15 mouse cellular contexts compared by ENCODE assay signal in genomic region chr19:53433949-53434689, GRCm38 (mm10). TPM values are rescaled to one million over a fixed set of nuclear protein-coding genes. Genes with fewer than 3 reads are reported as not detected.
DNase-seq lines count a peak whose midpoint lies in the region; ATAC-seq lines count a peak whose summit lies in the region.
"Had no signal": no experiment of that assay in that cellular context is flagged by ENCODE, and none has a peak within 500 bp of the region (broad histone marks: within the 10 kb centered on the region; RNA-seq: fewer than 3 reads in every experiment).

No protein-coding gene starts in this region.

- H3K9me3 ChIP-seq in forebrain, embryonic 13.5 days (replicated peaks) = no peaks in the 10 kb centered on the region
- H3K9me3 ChIP-seq: forebrain, embryonic 15.5 days; G1E had no signal

- H3K4me2 ChIP-seq in forebrain, embryonic 13.5 days = no peak overlapping the region
- H3K4me2 ChIP-seq: forebrain, embryonic 15.5 days had no signal

- peak; percentile 60 to 67 for DNase-seq in spleen, adult 18-20 months
- DNase-seq in spleen, adult 12 weeks (ENCODE audit: low spot score) = no peak
- peak; percentile 42 for DNase-seq in T-cell, adult 2 months (ENCODE audit: low spot score)
- no peak for DNase-seq in urinary bladder, postnatal 10 days (ENCODE audit: low spot score)
- DNase-seq in left cerebral cortex, adult 8-10 months (ENCODE audit: low spot score in 2 of 2) = no peak
- no peak for DNase-seq in heart, postnatal 25 days (ENCODE audit: low spot score)
- DNase-seq: cerebellum, adult 9-11 months; kidney, adult 2 months; layer of hippocampus, adult 9-11 months; liver; retina, postnatal 1 day had no signal

- no peak overlapping the region for H3K4me3 ChIP-seq in forebrain, embryonic 13.5 days
- H3K4me3 ChIP-seq: forebrain, embryonic 15.5 days had no signal

- H3K27ac ChIP-seq in forebrain, embryonic 13.5 days = no peak overlapping the region
- H3K27ac ChIP-seq: forebrain, embryonic 15.5 days had no signal

- no peaks in the 10 kb centered on the region for H3K36me3 ChIP-seq in forebrain, embryonic 13.5 days (ENCODE audit: poor library complexity, severe bottlenecking)
- H3K36me3 ChIP-seq: forebrain, embryonic 15.5 days; G1E had no signal

- no peak overlapping the region for H3K9ac ChIP-seq in forebrain, embryonic 13.5 days
- H3K9ac ChIP-seq: forebrain, embryonic 15.5 days had no signal

- peak; percentile 84 for ATAC-seq in inflammation-experienced regulatory T-cells, adult 6 months
- ATAC-seq in forebrain, embryonic 13.5 days = no peak
- ATAC-seq: forebrain, embryonic 15.5 days had no signal

- H3K27me3 ChIP-seq in forebrain, embryonic 13.5 days = no peaks in the 10 kb centered on the region
- H3K27me3 ChIP-seq: forebrain, embryonic 15.5 days had no signal

- intact Hi-C loops in heart, postnatal 25 days (cut with DNase I) = no loop called here

- peaks cover 20% of the 10 kb centered on the region for H3K4me1 ChIP-seq in forebrain, embryonic 13.5 days

- 92% methylated on average over 10 of the region's 10 CpGs for WGBS in forebrain, embryonic 13.5 days

RNA-seq across cellular contexts. Expression of gene Smndc1, which starts 43.7 kb away (rescaled TPM):
- polyA plus RNA-seq in inflammation-experienced regulatory T-cells, adult 6 months (2017; shearing (Covaris generic)) = 10 to 100 TPM; 30.1 to 38.6 (median 34.9) TPM
- 48.7 and 50.9 TPM in 2 replicates for polyA plus RNA-seq in forebrain, embryonic 13.5 days (2015; fragmentation: Nextera tagmentation; extraction: Ambion mirVana)
- total RNA-seq in left cerebral cortex, adult 8-10 months (2022) = 10 to 100 TPM; 33.2 to 38.1 (median 36.3) TPM
- total RNA-seq in heart, postnatal 25 days (2021) = 10 to 100 TPM; 28.8 to 33.2 TPM

Comparison
In these comparisons a context has a peak if more than half of its experiments do, and no peak if none do; other contexts are left out.
1. DNase-seq: peak in spleen, adult 18-20 months (2 of 2) and T-cell, adult 2 months (single experiment); none in spleen, adult 12 weeks (single experiment), urinary bladder, postnatal 10 days (single experiment), left cerebral cortex, adult 8-10 months (0 of 2) and heart, postnatal 25 days (single experiment).